Mouse (Mus musculus) heart, adult 9 months (tissue): ENCODE data around the gene Cmss1.

ENCODE experiments used
- DNase-seq, 2 experiments: peaks; one replicate each; pipeline ENCODE4 v3.0.0; 2022; ENCODE audit warnings: low spot score in 2 of 2

Gene Cmss1

DNA sequence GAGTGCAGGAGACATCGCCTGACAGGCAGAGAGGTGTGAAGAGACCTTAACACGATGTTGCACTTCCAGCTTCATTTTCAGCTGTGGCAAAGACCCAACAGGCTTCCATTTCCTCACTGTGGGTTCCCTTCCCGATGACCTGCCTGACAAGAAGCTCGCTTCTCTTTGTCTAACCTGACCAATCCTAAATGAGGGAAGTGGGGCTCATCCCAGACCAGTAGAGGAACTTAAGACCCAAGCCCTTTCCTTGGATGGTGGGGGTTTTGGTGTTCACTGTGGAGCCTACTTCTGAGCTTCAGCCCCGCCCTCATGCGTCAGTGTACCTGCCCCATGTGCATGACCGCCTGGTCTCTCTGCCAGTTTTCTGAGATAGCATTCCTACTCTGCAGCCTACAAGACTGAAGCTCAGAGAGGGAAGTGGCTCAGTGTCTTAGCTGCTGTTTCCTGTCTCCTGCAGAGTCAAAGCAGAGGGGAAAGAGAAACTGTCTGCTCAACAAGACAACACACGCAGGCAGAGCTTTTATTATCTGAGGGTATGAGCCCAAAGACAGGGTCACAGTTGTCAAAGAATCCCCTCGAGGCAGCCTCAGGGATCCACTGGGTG lies 305.1 kb downstream of the Cmss1 start:
- peak; percentile 6 to 17 for DNase-seq

DNA sequence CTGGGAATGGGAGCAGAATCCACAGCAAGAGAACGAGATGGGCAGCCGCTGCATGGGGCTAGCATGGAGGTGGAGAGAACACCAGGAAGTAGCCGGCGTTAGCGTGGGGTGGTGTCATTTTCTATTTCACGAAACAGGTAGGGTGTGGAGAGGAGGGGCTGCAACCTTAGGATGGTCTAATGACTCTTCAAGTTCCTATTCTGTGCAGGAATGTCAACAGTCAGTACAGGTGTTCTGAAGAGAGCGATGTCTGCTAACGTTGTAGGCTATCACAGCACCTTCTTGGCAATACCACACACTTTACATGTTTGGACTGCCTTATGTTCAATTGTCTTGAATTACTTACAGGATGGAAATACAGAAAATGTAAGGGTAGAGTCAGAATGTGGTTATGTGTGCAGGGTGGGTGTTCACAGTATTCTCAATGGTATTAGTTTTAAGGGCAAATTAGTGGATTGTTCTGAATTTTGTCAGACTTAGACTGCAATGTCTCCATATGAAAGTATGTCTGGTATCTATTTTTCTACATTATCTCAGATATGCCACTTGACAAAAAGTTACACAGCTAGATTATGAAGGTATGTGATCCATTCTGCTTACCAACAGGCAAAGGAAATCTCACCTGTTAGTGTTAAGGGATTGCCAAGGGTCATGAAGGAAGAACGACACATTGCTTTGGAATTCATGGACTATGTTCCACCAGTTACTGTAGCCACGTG lies 311.3 kb downstream of the Cmss1 start:
- no peak for DNase-seq

DNA sequence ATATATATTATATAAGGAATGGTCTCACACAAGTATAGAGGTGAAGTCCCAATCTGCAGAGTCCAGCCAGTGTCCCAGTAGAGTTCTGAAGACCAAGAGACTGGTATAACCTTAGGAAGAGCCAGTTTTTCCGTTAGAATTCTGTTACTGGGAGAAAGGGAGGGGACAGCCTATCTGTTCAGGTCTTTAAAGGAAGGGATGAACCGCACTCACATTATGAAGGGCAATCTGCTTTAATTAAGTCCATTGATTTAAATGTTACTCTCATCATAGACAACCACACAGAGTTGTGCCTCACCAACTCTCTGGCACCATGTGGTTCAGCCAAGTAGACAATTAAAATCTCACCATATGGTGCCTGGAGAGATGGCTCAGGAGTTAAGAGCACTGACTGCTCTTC lies 313.9 kb downstream of the Cmss1 start, which contains the start of gene Tmem30c:
Gene Tmem30c, minus strand, starts transcription at position 101 of the 400 bp plus-strand sequence.
- no peak for DNase-seq

DNA sequence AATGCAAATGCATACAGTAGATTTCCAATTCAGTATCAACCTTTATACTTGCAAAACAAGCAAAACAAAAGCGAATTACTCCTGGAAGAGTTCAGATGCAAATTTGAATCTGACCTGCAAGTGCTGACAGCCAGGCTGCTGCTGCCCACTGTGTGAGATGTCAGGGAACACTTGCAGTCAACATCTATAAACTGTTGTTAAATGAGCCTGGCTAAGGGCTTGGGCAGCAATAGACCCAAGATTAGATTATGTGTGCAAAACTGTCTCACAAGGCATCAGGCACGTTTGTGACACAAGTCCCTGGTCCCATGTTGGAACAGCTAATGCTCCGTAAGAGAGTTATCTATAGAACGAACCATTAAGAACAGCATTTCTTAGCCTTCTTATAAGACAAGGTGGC lies 314.4 kb downstream of the Cmss1 start:
- DNase-seq: no peak

DNA sequence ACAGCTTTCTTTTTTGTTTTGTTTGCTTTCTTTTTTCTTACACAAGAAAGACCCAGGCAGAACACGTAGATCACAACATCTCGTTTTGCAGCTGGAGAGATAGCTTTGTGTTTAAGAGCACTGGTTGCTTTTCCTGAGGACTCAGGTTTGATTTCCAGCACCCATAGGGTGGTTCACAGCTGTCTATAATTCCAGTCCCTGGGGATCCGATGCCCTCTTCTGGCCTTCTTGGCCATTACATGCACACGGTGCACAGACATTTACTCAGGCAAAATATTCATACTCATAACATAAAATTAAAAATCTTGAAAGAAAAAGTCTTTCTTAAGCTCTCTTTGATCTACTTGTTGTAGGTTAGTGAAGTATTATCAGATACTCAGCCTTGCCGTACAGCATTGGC lies 315.0 kb downstream of the Cmss1 start:
- DNase-seq: no peak

DNA sequence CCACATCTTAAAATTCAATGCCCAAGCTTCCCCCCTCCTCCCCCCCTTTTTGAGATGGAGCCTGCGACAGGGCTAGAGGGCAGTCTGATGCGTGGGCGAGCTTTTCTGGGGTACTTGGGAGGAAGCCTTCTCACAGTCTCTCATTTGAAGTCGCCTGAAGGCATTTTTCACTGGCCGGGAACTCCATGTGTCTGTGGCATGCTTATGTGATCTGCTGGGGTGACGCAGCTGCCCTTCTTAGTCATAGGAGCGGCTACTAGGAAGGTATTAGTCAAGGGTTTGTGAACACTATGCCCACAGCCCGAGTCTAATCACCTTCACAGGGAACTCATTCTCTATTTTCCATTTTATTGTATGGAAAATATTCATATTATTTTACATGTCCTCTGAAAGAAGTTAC lies 325.2 kb downstream of the Cmss1 start:
- no peak for DNase-seq

DNA sequence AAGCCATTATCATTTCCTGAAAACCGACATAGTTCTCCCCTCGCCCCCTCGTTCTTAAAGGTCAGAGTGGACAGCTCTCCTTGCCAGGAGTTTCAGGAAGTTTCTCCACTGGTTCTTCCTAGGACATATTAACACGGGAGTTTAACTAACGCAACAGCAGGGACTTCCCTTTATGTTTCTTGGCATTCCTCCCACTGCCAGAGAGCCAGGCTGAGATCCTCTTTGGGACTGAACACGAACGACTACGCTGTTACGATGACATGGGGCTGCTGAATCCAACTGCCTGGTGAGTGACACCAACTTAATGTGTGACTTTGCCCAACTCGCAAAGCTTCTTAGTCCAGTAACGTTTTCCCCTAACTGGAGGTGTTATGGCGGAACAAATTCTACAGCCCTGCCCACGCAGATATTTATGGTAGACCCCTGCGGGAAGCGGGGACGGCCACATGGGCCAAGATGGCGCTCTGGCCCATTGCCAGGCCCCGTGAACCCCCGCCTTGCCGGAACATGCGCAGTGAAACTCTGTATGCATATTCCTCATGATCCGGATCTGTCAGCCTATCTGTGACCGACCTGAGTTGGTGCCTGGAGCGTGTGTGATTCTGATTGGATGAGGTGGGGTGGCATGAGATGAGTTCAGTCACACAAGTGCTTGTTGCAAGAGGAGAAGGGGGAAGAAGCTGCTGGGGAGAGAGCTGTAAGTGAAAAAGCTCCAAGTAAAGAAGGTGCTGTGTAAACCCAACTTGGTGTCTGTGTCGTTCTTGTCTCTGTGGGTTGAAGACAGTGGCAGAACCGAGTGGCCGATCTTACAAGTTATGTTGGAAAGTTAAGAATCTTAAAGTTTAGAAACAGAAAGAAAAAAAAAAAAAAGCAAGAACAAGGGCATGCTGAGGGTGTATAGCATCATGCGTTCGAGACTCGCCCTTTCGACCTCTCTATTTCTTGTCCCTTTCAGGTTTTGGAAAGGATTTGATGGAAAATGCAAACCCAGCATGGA lies 326.1 kb downstream of the Cmss1 start:
- DNase-seq: no peak

DNA sequence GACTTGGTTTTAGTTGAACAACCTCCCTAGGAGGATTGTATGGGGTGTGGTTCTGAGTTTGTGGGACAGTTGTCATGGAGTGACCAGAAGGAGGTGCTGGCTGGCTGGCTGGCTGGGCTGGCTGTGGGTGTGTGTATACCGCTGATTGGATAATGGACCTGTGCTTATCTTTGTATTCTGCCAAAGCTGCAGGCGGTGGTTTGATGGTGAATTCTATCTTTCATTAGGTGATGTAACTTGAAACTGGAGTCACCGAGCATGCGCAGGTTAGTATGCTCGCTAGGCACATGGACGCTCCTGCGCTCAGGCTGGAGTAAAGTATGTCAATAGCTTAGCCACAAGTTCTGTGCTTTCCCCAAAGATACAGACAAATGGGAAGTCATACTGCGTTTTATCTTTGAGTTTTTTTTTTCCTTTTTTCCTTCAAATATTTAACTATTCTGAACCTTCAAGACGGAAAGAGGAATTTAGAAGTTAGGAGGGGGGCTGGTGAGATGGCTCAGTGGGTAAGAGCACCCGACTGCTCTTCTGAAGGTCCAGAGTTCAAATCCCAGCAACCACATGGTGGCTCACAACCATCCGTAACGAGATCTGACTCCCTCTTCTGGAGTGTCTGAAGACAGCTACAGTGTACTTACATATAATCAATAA lies 327.6 kb downstream of the Cmss1 start:
- DNase-seq: no peak

DNA sequence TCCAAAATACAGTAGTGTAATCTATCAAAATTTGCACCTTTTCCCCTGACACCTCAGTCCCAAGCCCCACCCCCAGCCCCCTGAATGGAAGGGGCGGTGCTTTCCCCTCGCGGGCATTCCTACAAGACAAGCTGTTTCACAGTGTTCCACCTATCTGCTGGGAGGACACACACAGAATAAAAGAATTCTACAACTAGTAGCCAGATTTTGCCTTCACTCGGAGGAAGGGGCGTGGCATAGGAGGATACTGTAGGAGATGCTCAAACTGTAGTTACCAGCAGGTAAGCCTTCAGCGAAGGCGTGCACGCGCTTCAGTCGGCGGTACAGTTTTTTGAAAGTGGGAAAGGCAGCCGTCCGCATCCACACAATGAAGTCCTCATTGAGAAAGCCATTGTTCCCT lies 336.9 kb downstream of the Cmss1 start:
- DNase-seq: no peak

DNA sequence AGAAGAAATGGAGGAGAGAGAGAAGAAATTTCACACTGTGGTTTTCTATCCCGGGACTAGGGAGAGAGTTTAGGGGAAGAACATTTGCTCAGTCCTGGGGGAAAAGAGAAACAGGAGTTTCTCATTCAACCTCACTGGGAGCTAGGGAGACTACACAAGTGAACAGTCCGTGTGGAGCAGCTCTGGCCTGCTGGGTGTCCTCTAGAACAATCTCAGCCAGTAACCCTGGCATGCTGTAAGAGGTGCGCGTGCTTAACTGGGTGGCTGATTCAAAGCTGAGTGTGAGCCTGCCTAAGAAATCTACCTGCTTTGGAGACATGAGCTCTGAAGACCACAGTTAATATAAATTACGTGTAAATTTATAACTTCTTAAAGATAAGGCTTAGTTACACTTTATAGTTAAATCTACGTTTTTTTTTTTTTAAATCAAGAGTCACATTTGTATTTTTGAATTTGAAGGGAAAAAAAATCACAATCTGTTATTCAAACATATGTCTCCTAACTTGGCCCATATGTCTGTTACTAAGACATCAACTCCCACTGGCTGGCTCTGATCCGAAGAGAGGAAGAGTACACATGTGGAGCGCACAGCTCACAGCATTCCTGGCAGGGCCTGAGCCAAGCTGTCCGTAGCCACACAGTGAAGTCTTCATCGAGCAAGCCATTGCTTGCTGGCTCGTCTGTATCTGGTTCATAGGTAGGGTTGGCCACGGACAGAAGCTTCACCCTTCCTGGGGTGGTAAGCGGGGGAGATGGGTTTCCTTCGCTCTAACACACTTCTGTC lies 338.4 kb downstream of the Cmss1 start:
- DNase-seq: no peak

DNA sequence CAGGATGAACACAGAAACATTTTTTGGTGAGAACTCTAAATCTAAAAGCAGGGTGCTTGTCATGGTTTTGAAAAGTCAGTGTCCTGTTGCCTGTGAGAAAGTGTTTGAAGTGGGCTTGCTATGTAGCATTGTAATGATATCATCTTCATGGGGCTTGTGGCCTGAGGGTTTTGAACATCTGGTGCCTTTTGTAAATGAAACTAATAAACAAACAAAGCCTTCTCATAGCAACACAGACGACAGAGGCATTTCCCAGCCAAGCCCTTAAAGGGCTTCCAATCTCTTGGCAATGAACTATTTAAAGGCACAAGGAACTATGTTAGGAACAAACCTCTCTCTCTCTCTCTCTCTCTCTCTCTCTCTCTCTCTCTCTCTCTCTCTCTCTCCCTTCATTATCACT lies 339.6 kb downstream of the Cmss1 start:
- peak; percentile 55 to 72 for DNase-seq

DNA sequence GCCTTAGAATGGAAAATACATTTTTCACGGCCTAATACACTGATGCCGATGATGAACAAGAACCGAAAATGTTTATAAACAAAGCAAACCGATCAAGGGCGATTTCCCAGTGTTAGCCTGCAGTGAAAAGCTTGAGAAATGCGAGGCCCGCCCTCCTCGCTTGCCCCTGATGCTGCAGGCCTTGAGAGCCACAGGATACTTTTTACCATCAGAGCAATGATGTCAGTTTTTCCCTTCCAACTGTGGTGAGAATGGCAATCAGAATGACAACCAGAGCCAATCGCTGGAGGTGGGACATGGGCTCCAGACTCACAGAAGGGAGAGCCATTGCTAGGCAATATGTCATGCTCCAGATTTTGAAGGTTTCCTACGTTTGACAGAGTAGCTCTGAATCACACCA lies 346.5 kb downstream of the Cmss1 start:
- no peak for DNase-seq

DNA sequence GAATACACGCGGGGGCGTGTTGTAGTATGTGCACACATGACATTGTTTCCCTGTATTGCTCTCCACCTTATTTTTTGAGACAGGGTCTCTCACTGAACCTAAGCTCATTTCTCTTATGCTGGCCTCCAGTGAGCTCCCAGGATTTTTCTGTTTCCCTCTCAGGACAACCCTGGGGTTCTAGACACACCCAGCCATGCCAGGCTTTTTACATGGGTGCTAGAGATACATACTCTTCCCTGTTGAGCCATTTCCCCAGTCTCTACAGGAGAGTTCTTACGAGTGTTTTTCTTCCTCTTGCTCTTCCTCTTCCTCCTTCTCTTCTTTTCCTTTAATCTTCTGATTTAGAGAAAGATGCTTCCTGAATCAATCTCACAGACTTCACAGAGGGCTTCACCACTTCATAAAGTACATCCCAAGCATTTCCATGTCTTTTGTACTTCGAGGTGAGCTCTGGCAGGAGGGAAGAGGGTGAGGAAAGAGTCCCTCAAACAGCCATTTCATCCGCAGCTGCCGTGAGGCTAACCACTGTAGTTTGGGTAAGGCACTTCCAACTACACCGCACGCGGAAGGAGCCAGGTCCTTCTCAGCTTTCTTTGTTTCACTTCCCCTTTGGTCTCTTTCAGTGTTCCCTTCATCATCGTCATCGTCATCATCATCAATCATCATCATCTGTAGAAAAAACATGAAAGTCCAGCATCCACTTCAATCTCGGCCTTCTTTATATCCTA lies 347.1 kb downstream of the Cmss1 start:
- no peak for DNase-seq
